Mouse (Mus musculus) testis, adult 2 months (tissue): ENCODE measurements around the gene Rnf115. TPM values are rescaled to one million over a fixed set of nuclear protein-coding genes. Genes with fewer than 3 reads are reported as not detected.
A peak's percentile ranks its signal among the peaks of the same experiment; 100 is the strongest.

Experiments
- H3K27ac ChIP-seq: fragments of 200-500 bp; 2 replicates; pipeline ENCODE4 v1.5.1; 2012; ENCODE audit warnings: low read depth, low read length; ENCODE audit not compliant: control insufficient read depth, insufficient read depth
- H3K27me3 ChIP-seq: fragments of 200-500 bp; 2 replicates; pipeline ENCODE4 v1.6.1; 2012; ENCODE audit warnings: mild to moderate bottlenecking, low read length, moderate library complexity; ENCODE audit not compliant: control insufficient read depth, insufficient read depth
- H3K36me3 ChIP-seq: fragments of 200-500 bp; 2 replicates; pipeline ENCODE4 v1.6.1; 2012; ENCODE audit warnings: mild to moderate bottlenecking, low read length; ENCODE audit not compliant: control insufficient read depth, insufficient read depth
- H3K4me1 ChIP-seq: fragments of 200-500 bp; 2 replicates; pipeline ENCODE4 v1.6.1; 2012; ENCODE audit warnings: low read length; ENCODE audit not compliant: control insufficient read depth, insufficient read depth
- H3K4me3 ChIP-seq: fragments of 200-500 bp; 2 replicates; pipeline ENCODE4 v1.5.1; 2012; ENCODE audit warnings: low read depth, mild to moderate bottlenecking, low read length, moderate library complexity, mixed read lengths; ENCODE audit not compliant: control insufficient read depth
- CTCF ChIP-seq: fragments of 200-500 bp; IDR thresholded peaks from 2 replicates; pipeline ENCODE4 v1.5.1; 2012; ENCODE audit warnings: low read depth, mild to moderate bottlenecking, inconsistent platforms, low read length, moderate library complexity; ENCODE audit not compliant: control insufficient read depth, insufficient read depth, insufficient replicate concordance
- POLR2A ChIP-seq: fragments of 200-500 bp; IDR thresholded peaks from 2 replicates; pipeline ENCODE4 v1.6.1; 2012; ENCODE audit warnings: low read depth, mild to moderate bottlenecking, inconsistent platforms, low read length, moderate library complexity; ENCODE audit not compliant: control insufficient read depth
- polyA plus RNA-seq: library from polyadenylated mRNA; depleted of rRNA; stranded (reverse); fragments of >200 nt; gene quantifications from 2 replicates; pipeline ENCODE4 v1.2.3, GENCODE M21; 2012

Rnf115 gene
- polyA plus RNA-seq, 1 experiment: 9.4 TPM

- Histone ChIP-seq H3K4me3 (peak overlapping the region; percentile 14; the same call in 1 of the 2 replicates), H3K27ac (no peak overlapping the region), H3K4me1 (no peaks in the 10 kb centered on the region), H3K27me3 (no peaks in the 10 kb centered on the region), H3K36me3 (no peaks in the 10 kb centered on the region)
- TF ChIP-seq POLR2A (no peak), CTCF (no peak)
These were observed 30.2 kb downstream of the Rnf115 start for GRCm38 (mm10) chr3:96757691-96758090.

GRCm38 (mm10) chr3:96759695-96760094, 32.2 kb downstream of the Rnf115 start:
- no peaks in the 10 kb centered on the region for H3K27me3 ChIP-seq
- no peaks in the 10 kb centered on the region for H3K36me3 ChIP-seq
- no peak overlapping the region for H3K27ac ChIP-seq
- TF ChIP-seq CTCF (no peak), POLR2A (no peak)
- no peak overlapping the region for H3K4me3 ChIP-seq
- no peaks in the 10 kb centered on the region for H3K4me1 ChIP-seq

- Histone ChIP-seq H3K36me3 (no peaks in the 10 kb centered on the region), H3K27ac (no peak overlapping the region), H3K4me3 (no peak overlapping the region), H3K27me3 (no peaks in the 10 kb centered on the region), H3K4me1 (no peaks in the 10 kb centered on the region)
- TF ChIP-seq POLR2A (no peak), CTCF (no peak)
These were observed 37.1 kb downstream of the Rnf115 start for GRCm38 (mm10) chr3:96764528-96764927.

- no peak overlapping the region for H3K4me3 ChIP-seq
- no peak overlapping the region for H3K27ac ChIP-seq
- H3K36me3 ChIP-seq: no peaks in the 10 kb centered on the region
- no peaks in the 10 kb centered on the region for H3K4me1 ChIP-seq
- no peaks in the 10 kb centered on the region for H3K27me3 ChIP-seq
- no peak for TF ChIP-seq CTCF
- no peak for TF ChIP-seq POLR2A
These were observed 42.5 kb downstream of the Rnf115 start for GRCm38 (mm10) chr3:96769971-96770370.

- Histone ChIP-seq H3K27ac (no peak overlapping the region), H3K4me1 (no peaks in the 10 kb centered on the region), H3K4me3 (no peak overlapping the region), H3K36me3 (peaks cover 3% of the 10 kb centered on the region), H3K27me3 (no peaks in the 10 kb centered on the region)
- TF ChIP-seq CTCF (no peak), POLR2A (no peak)
These were observed 45.5 kb downstream of the Rnf115 start for GRCm38 (mm10) chr3:96772949-96773348.

GRCm38 (mm10) chr3:96777120-96777519, 49.7 kb downstream of the Rnf115 start:
- Histone ChIP-seq H3K27ac (no peak overlapping the region), H3K4me1 (no peaks in the 10 kb centered on the region), H3K36me3 (peaks cover 3% of the 10 kb centered on the region), H3K4me3 (no peak overlapping the region), H3K27me3 (no peaks in the 10 kb centered on the region)
- no peak for TF ChIP-seq CTCF
- TF ChIP-seq POLR2A: no peak

GRCm38 (mm10) chr3:96782236-96782635, 54.8 kb downstream of the Rnf115 start:
- Histone ChIP-seq H3K4me3 (no peak overlapping the region), H3K36me3 (peaks cover under 1% of the 10 kb centered on the region), H3K27ac (no peak overlapping the region), H3K4me1 (no peaks in the 10 kb centered on the region), H3K27me3 (no peaks in the 10 kb centered on the region)
- TF ChIP-seq CTCF (no peak), POLR2A (no peak)

- no peak for TF ChIP-seq POLR2A
- TF ChIP-seq CTCF: no peak
- H3K4me3 ChIP-seq: no peak overlapping the region
- no peak overlapping the region for H3K27ac ChIP-seq
- H3K4me1 ChIP-seq: no peaks in the 10 kb centered on the region
- H3K27me3 ChIP-seq: no peaks in the 10 kb centered on the region
- H3K36me3 ChIP-seq: peaks cover 3% of the 10 kb centered on the region
These were observed 60.3 kb downstream of the Rnf115 start for GRCm38 (mm10) chr3:96787784-96788183.
